Comparison of ENCODE assay signal across 8 mouse cellular contexts in genomic region chr15:98934217-98934839, GRCm38 (mm10). TPM values are rescaled to one million over a fixed set of nuclear protein-coding genes. Genes with fewer than 3 reads are reported as not detected.
DNase-seq lines count a peak whose midpoint lies in the region; ATAC-seq lines count a peak whose summit lies in the region.

Gene Tuba1b, minus strand, starts transcription at chr15:98934565.

- DNase-seq in adrenal gland, adult 18-20 months (ENCODE audit: low spot score in 2 of 2), result peak; percentile 90 to 92
- DNase-seq in embryo, embryonic 10.5 days (ENCODE audit: low spot score), result peak; percentile 96
- peak; percentile 92 for DNase-seq in gastrocnemius, postnatal 25 days
- DNase-seq in intestine, embryonic 14.5 days (ENCODE audit: low spot score), result peak; percentile 90
- peak; percentile 88 to 96 for DNase-seq in left cerebral cortex, postnatal 10 days (ENCODE audit: extremely low spot score in 1 of 2, low spot score in 2 of 2)
- peak; percentile 95 for DNase-seq in right cerebral cortex, postnatal 10 days (ENCODE audit: low spot score in 2 of 2)
- peak; percentile 87 for DNase-seq in urinary bladder, postnatal 25 days (ENCODE audit: low spot score)

- no peaks in the 10 kb centered on the region for H3K27me3 ChIP-seq in intestine, embryonic 14.5 days (replicated peaks; ENCODE audit: control insufficient read depth, insufficient read depth, low read length)

- ATAC-seq in intestine, embryonic 14.5 days (replicated peaks; ENCODE audit: low FRiP score, low TSS enrichment, low read depth), result peak; percentile 94
- peak; percentile 70 for ATAC-seq in megakaryocyte progenitor cell, adult 5-6 weeks (replicated peaks; ENCODE audit: poor library complexity)

- peak within 1 kb of the TSS; percentile 96 for H3K27ac ChIP-seq in intestine, embryonic 14.5 days (ENCODE audit: low read depth)

- no peaks in the 10 kb centered on the region for H3K9me3 ChIP-seq in intestine, embryonic 14.5 days (ENCODE audit: control insufficient read depth, low read length)

- peak within 1 kb of the TSS; percentile 97 for H3K9ac ChIP-seq in intestine, embryonic 14.5 days (ENCODE audit: low read length)

- H3K4me1 ChIP-seq in intestine, embryonic 14.5 days (replicated peaks; ENCODE audit: control insufficient read depth, insufficient read depth, low read length), result peaks cover 14% of the 10 kb centered on the region

- intact Hi-C loops in left cerebral cortex, postnatal 10 days (cut with DNase I), result loop anchor here (1.0 to 2.0 kb wide), 2 partner anchors 18 to 58 kb away; partner anchors contain the start of genes Gm49450 and Tuba1a

- under 1% methylated on average over 52 of the region's 58 CpGs for WGBS in intestine, embryonic 14.5 days

- peaks cover 14% of the 10 kb centered on the region for H3K36me3 ChIP-seq in intestine, embryonic 14.5 days (ENCODE audit: control insufficient read depth, insufficient read depth, low read length)

- H3K4me2 ChIP-seq in intestine, embryonic 14.5 days (ENCODE audit: low read length), result peak within 1 kb of the TSS; percentile 99

- peak within 1 kb of the TSS; percentile 54 for H3K4me3 ChIP-seq in intestine, embryonic 14.5 days (ENCODE audit: low read depth, low read length)

RNA-seq across cellular contexts. Expression of gene Tuba1b, which starts in this region (rescaled TPM):
- 100 to 1,000 TPM; 193 to 255 TPM for total RNA-seq in adrenal gland, adult 18-20 months (2021)
- 10 to 100 TPM; 36.4 to 44.5 TPM for total RNA-seq in gastrocnemius, postnatal 25 days (2021)
- 1,667 and 1,776 TPM in 2 replicates for polyA plus RNA-seq in intestine, embryonic 14.5 days (2014; fragmentation: Nextera tagmentation; extraction: Ambion mirVana)
- 1,000 to 10,000 TPM in 1 of 2 experiments, 100 to 1,000 TPM in 1; 986 to 1,032 TPM for total RNA-seq in left cerebral cortex, postnatal 10 days (2021)
- total RNA-seq in megakaryocyte progenitor cell, adult 5-6 weeks (2015), result 2,787 and 2,962 TPM in 2 replicates
- 767 and 827 TPM in 2 replicates for total RNA-seq in megakaryocyte progenitor cell, adult 5-6 weeks (2017)

Comparison
In these comparisons a context has a peak if more than half of its experiments do, and no peak if none do; other contexts are left out.
1. Peak in every context shown above with its lines: DNase-seq, ATAC-seq, H3K4me3 ChIP-seq and H3K27ac ChIP-seq.
2. RNA of gene Tuba1b (total RNA-seq): 767 to 2,962 TPM in megakaryocyte progenitor cell, adult 5-6 weeks, 986 to 1,032 TPM in left cerebral cortex, postnatal 10 days and 193 to 255 TPM in adrenal gland, adult 18-20 months; 36.4 to 44.5 TPM in gastrocnemius, postnatal 25 days; every median in the first group is over 4 times any median in the second.